ENCODE assay signal across 8 mouse cellular contexts in the genomic region with DNA sequence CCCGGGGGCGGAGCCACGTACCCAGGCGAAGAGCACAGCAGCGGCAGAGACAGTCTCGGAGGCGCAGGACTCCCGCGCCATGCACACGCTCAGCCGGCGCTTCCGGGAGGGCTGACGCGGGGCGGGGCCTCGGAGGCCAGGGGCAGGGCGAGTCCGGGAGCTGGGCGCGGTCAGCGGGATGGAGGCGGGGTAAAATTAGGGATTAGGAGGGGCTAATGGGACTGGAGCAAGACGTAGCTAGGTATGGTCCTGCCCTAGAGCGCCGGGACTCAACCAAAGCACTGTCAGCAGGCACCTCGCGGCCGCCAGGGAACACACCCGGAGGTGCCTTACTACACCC. TPM values are rescaled to one million over a fixed set of nuclear protein-coding genes. Genes with fewer than 3 reads are reported as not detected.
DNase-seq lines count a peak whose midpoint lies in the region; ATAC-seq and TF ChIP-seq lines count a peak whose summit lies in the region.

Gene Sergef, minus strand, starts transcription at position 116 of the 340 bp plus-strand sequence.

- peak; percentile 90 for DNase-seq in thymus, adult 2 months
- no peak for DNase-seq in thymus, postnatal 14 days
- DNase-seq in embryo, embryonic 11.5 days (ENCODE audit: low read depth, low spot score) = peak; percentile 82
- peak; percentile 79 to 85 for DNase-seq in gastrocnemius, postnatal 36 days
- peak; percentile 91 for DNase-seq in left cerebral cortex, postnatal 4 days

- peaks cover 10% of the 10 kb centered on the region for H3K4me1 ChIP-seq in thymus, adult 2 months (replicated peaks; ENCODE audit: control insufficient read depth, insufficient read depth, low read length)
- peaks cover 12% of the 10 kb centered on the region; the same call in 1 of the 2 replicates for H3K4me1 ChIP-seq in intestine, embryonic 15.5 days (replicated peaks)
- peaks cover 10% of the 10 kb centered on the region for H3K4me1 ChIP-seq in midbrain, embryonic 12.5 days
- H3K4me1 ChIP-seq in small intestine, adult 2 months (ENCODE audit: control insufficient read depth, insufficient read depth, insufficient read length, low read length) = peaks cover 7% of the 10 kb centered on the region; the same call in 1 of the 2 replicates

- peak; percentile 98 for ATAC-seq in intestine, embryonic 15.5 days
- ATAC-seq in midbrain, embryonic 12.5 days (ENCODE audit: low FRiP score, low read depth) = peak; percentile 97

- peak within 1 kb of the TSS; percentile 85 for H3K9ac ChIP-seq in intestine, embryonic 15.5 days
- H3K9ac ChIP-seq in midbrain, embryonic 12.5 days (replicated peaks) = peak within 1 kb of the TSS; percentile 69

- intact Hi-C loops in gastrocnemius, postnatal 36 days (cut with DNase I) = no loop called here
- intact Hi-C loops in left cerebral cortex, postnatal 4 days (cut with DNase I) = loop anchor here (10.0 kb wide), 1 partner anchor 125 kb away; no protein-coding TSS in a partner anchor

- H3K27ac ChIP-seq in thymus, adult 2 months (ENCODE audit: control insufficient read depth, insufficient read depth, low read length) = no peak within 1 kb of the TSS
- H3K27ac ChIP-seq in intestine, embryonic 15.5 days = peak within 1 kb of the TSS; percentile 52
- H3K27ac ChIP-seq in midbrain, embryonic 12.5 days (replicated peaks) = peak within 1 kb of the TSS; percentile 62
- H3K27ac ChIP-seq in small intestine, adult 2 months (ENCODE audit: insufficient read depth, low read depth, low read length) = no peak within 1 kb of the TSS

- WGBS in thymus, adult 2 months = under 1% methylated on average over 30 of the region's 30 CpGs
- WGBS in intestine, embryonic 15.5 days = under 1% methylated on average over 30 of the region's 30 CpGs
- WGBS in midbrain, embryonic 12.5 days = 0% methylated on average over 30 of the region's 30 CpGs
- under 1% methylated on average over 30 of the region's 30 CpGs for WGBS in small intestine, adult 2 months

- peak; percentile 56; the same call in 1 of the 2 replicates for TF ChIP-seq POLR2A in thymus, adult 2 months (IDR thresholded peaks at IDR 0.05; ENCODE audit: control insufficient read depth, extremely low read depth, insufficient read depth, low read length, poor library complexity)
- peak; percentile 68; the same call in 1 of the 2 replicates for TF ChIP-seq POLR2A in small intestine, adult 2 months (IDR thresholded peaks at IDR 0.05; ENCODE audit: low read depth, low read length)

- peak within 1 kb of the TSS; percentile 95 for H3K4me2 ChIP-seq in intestine, embryonic 15.5 days (replicated peaks)
- H3K4me2 ChIP-seq in midbrain, embryonic 12.5 days (replicated peaks) = peak within 1 kb of the TSS; percentile 76

- H3K9me3 ChIP-seq in intestine, embryonic 15.5 days = no peaks in the 10 kb centered on the region
- no peaks in the 10 kb centered on the region for H3K9me3 ChIP-seq in midbrain, embryonic 12.5 days

- peak; percentile 40; the same call in 1 of the 2 replicates for TF ChIP-seq CTCF in thymus, adult 2 months (IDR thresholded peaks at IDR 0.05; ENCODE audit: borderline replicate concordance, control insufficient read depth, extremely low read depth, insufficient read depth, low read length, poor library complexity)
- no peak for TF ChIP-seq CTCF in small intestine, adult 2 months (IDR thresholded peaks at IDR 0.05; ENCODE audit: extremely low read depth, insufficient read length, insufficient replicate concordance, low read depth, low read length)

- peak within 1 kb of the TSS; percentile 80 for H3K4me3 ChIP-seq in thymus, adult 2 months (ENCODE audit: control insufficient read depth, insufficient read depth, low read length)
- peak within 1 kb of the TSS; percentile 74 for H3K4me3 ChIP-seq in intestine, embryonic 15.5 days (replicated peaks)
- H3K4me3 ChIP-seq in midbrain, embryonic 12.5 days = peak within 1 kb of the TSS; percentile 62
- peak within 1 kb of the TSS; percentile 76 for H3K4me3 ChIP-seq in small intestine, adult 2 months (ENCODE audit: low read depth, low read length)

- H3K27me3 ChIP-seq in thymus, adult 2 months (ENCODE audit: control insufficient read depth, insufficient read depth, low read length) = no peaks in the 10 kb centered on the region
- no peaks in the 10 kb centered on the region; the same call in 1 of the 2 replicates for H3K27me3 ChIP-seq in intestine, embryonic 15.5 days (replicated peaks)
- peaks cover 11% of the 10 kb centered on the region for H3K27me3 ChIP-seq in midbrain, embryonic 12.5 days
- no peaks in the 10 kb centered on the region for H3K27me3 ChIP-seq in small intestine, adult 2 months (ENCODE audit: control insufficient read depth, insufficient read depth, low read length)

- no peaks in the 10 kb centered on the region for H3K36me3 ChIP-seq in thymus, adult 2 months (ENCODE audit: control insufficient read depth, insufficient read depth, low read length)
- H3K36me3 ChIP-seq in intestine, embryonic 15.5 days = no peaks in the 10 kb centered on the region
- no peaks in the 10 kb centered on the region for H3K36me3 ChIP-seq in midbrain, embryonic 12.5 days
- no peaks in the 10 kb centered on the region for H3K36me3 ChIP-seq in small intestine, adult 2 months (ENCODE audit: control insufficient read depth, insufficient read depth, low read length)

RNA-seq across cellular contexts. Expression of gene Sergef, which starts in this region (rescaled TPM):
- polyA plus RNA-seq in thymus, adult 2 months (2012; rRNA removed) = 9.9 and 10.4 TPM in 2 replicates
- 1 to 10 TPM; 3.0 to 3.1 TPM for total RNA-seq in gastrocnemius, postnatal 36 days (2021)
- 14.3 and 16.9 TPM in 2 replicates for polyA plus RNA-seq in intestine, embryonic 15.5 days (2015; fragmentation: Nextera tagmentation; extraction: Ambion mirVana)
- 10 to 100 TPM; 62.2 to 69.4 TPM for total RNA-seq in left cerebral cortex, postnatal 4 days (2021)
- 17.3 and 18.5 TPM in 2 replicates for polyA plus RNA-seq in midbrain, embryonic 12.5 days (2016; fragmentation: Nextera tagmentation; extraction: Ambion mirVana)
- polyA plus RNA-seq in small intestine, adult 2 months (2012; rRNA removed) = 6.2 and 7.5 TPM in 2 replicates

Comparison
In these comparisons a context has a peak if more than half of its experiments do, and no peak if none do; other contexts are left out.
1. RNA of gene Sergef (total RNA-seq): 62.2 to 69.4 TPM in left cerebral cortex, postnatal 4 days; 3.0 to 3.1 TPM in gastrocnemius, postnatal 36 days; every median in the first group is over 10 times any median in the second.
2. H3K27ac ChIP-seq: peak in intestine, embryonic 15.5 days (single experiment) and midbrain, embryonic 12.5 days (single experiment); none in thymus, adult 2 months (single experiment) and small intestine, adult 2 months (single experiment).
3. Peak in every context shown above with its lines, with median percentiles within 50 percentile points of each other: H3K4me3 ChIP-seq.